Mouse (Mus musculus) monocyte, adult 2 months (primary cell): ENCODE data around the gene Nacc2.

ENCODE experiments used
- DNase-seq, 2 experiments: peaks; one replicate each; pipeline ENCODE4 v3.0.0; 2022; ENCODE audit warnings: low spot score in 2 of 2, low read depth in 1 of 2

The Nacc2 gene

GRCm38 (mm10) chr2:26056226-26056625 is 66.8 kb downstream of the Nacc2 start:
- DNase-seq = no peak

- no peak for DNase-seq
These were observed 67.3 kb downstream of the Nacc2 start for GRCm38 (mm10) chr2:26055747-26056102.

GRCm38 (mm10) chr2:26055046-26055746 is 67.8 kb downstream of the Nacc2 start:
- peak; percentile 14 to 25 for DNase-seq

GRCm38 (mm10) chr2:26052806-26053205 is 70.2 kb downstream of the Nacc2 start:
- no peak for DNase-seq

GRCm38 (mm10) chr2:26048816-26049215 is 74.2 kb downstream of the Nacc2 start:
- DNase-seq = no peak

- no peak for DNase-seq
These were observed 78.8 kb downstream of the Nacc2 start for GRCm38 (mm10) chr2:26044216-26044615.

- no peak for DNase-seq
These were observed 80.4 kb downstream of the Nacc2 start for GRCm38 (mm10) chr2:26042603-26043002.

GRCm38 (mm10) chr2:26041163-26041810 is 81.7 kb downstream of the Nacc2 start:
- DNase-seq = no peak

- no peak for DNase-seq
These were observed 83.1 kb downstream of the Nacc2 start for GRCm38 (mm10) chr2:26039951-26040350.

GRCm38 (mm10) chr2:26037386-26037785 is 85.6 kb downstream of the Nacc2 start:
- no peak for DNase-seq

GRCm38 (mm10) chr2:26034344-26035050 is 88.5 kb downstream of the Nacc2 start:
- DNase-seq = no peak

- DNase-seq = no peak
These were observed 92.7 kb downstream of the Nacc2 start for GRCm38 (mm10) chr2:26030288-26030687.

GRCm38 (mm10) chr2:26024138-26025075 is 98.6 kb downstream of the Nacc2 start:
- DNase-seq = no peak

GRCm38 (mm10) chr2:26022626-26023025 is 100.4 kb downstream of the Nacc2 start:
- DNase-seq = no peak

- no peak for DNase-seq
These were observed 100.8 kb downstream of the Nacc2 start for GRCm38 (mm10) chr2:26022258-26022565.

GRCm38 (mm10) chr2:26021561-26022257 is 101.3 kb downstream of the Nacc2 start, which contains the start of gene Ubac1:
TSS of gene Ubac1 (minus strand) at chr2:26021747.
- peak; percentile 32 to 66 for DNase-seq

- DNase-seq = no peak
These were observed 102.1 kb downstream of the Nacc2 start for GRCm38 (mm10) chr2:26020714-26021560.

GRCm38 (mm10) chr2:26019923-26020322 is 103.1 kb downstream of the Nacc2 start:
- DNase-seq = no peak

- DNase-seq = no peak
These were observed 105.7 kb downstream of the Nacc2 start for GRCm38 (mm10) chr2:26017326-26017725.

- no peak for DNase-seq
These were observed 109.3 kb downstream of the Nacc2 start for GRCm38 (mm10) chr2:26013674-26014073.
